Mouse (Mus musculus) hindbrain, embryonic 16.5 days (tissue): ENCODE measurements around the gene Padi2. TPM values are rescaled to one million over a fixed set of nuclear protein-coding genes. Genes with fewer than 3 reads are reported as not detected.

Source experiments
- ATAC-seq: fragments of 200-750 bp; cut with Nextera tagmentation; 2 replicates; pipeline ENCODE4 v1.8.0; 2017; ENCODE audit warnings: moderate TSS enrichment, moderate library complexity
- H3K27ac ChIP-seq: fragments of 300-500 bp; sonication (generic); 2 replicates; pipeline ENCODE4 v1.5.1; 2014; ENCODE audit warnings: low read depth, mild to moderate bottlenecking, control low read depth, low read length, moderate library complexity
- H3K27me3 ChIP-seq: fragments of 300-500 bp; sonication (generic); replicated peaks from 2 replicates; pipeline ENCODE4 v1.6.1; 2014; ENCODE audit warnings: low read length; ENCODE audit not compliant: control insufficient read depth, insufficient read depth
- H3K36me3 ChIP-seq: fragments of 300-500 bp; sonication (generic); 2 replicates; pipeline ENCODE4 v1.6.1; 2014; ENCODE audit warnings: mild to moderate bottlenecking, low read length, moderate library complexity, mixed read lengths; ENCODE audit not compliant: control insufficient read depth, insufficient read depth
- H3K4me1 ChIP-seq: fragments of 300-500 bp; sonication (generic); 2 replicates; pipeline ENCODE4 v1.6.1; 2014; ENCODE audit warnings: low read depth, low read length; ENCODE audit not compliant: control insufficient read depth, insufficient read depth
- H3K4me2 ChIP-seq: fragments of 300-500 bp; sonication (generic); 2 replicates; pipeline ENCODE4 v1.6.1; 2014; ENCODE audit warnings: mild to moderate bottlenecking, low read length, control low read depth, moderate library complexity
- H3K4me3 ChIP-seq: fragments of 300-500 bp; sonication (generic); 2 replicates; pipeline ENCODE4 v1.5.1; 2014; ENCODE audit warnings: mild to moderate bottlenecking, low read length, control low read depth, moderate library complexity
- H3K9ac ChIP-seq: fragments of 300-500 bp; sonication (generic); 2 replicates; pipeline ENCODE4 v1.6.1; 2014; ENCODE audit warnings: low read depth, mild to moderate bottlenecking, control low read depth, low read length, moderate library complexity
- H3K9me3 ChIP-seq: fragments of 300-500 bp; sonication (generic); 2 replicates; pipeline ENCODE4 v1.6.1; 2014; ENCODE audit warnings: mild to moderate bottlenecking, low read length, moderate library complexity; ENCODE audit not compliant: control insufficient read depth
- WGBS: fragments of 180-500 bp; shearing (Covaris S2); extraction: QIAGEN DNeasy Blood & Tissue Kit; methylation state at CpG from one replicate; pipeline ENCODE4 v1.1.7; 2014; 5-methylcytosine and 5-hydroxymethylcytosine counted together
- polyA plus RNA-seq: library from polyadenylated mRNA; unstranded; fragments of >200 nt; fragmentation: Nextera tagmentation; extraction: Ambion mirVana; gene quantifications from 2 replicates; pipeline ENCODE4 v1.2.1, GENCODE M21; 2015

Padi2 gene
- polyA plus RNA-seq, 1 experiment from 2014 or later: 2.4 TPM

- H3K4me1 ChIP-seq: peaks cover 18% of the 10 kb centered on the region
These were observed 61.4 kb downstream of the Padi2 start for GRCm38 (mm10) chr4:140967386-140968159.

GRCm38 (mm10) chr4:140971691-140972090 lies 65.5 kb downstream of the Padi2 start:
- H3K27ac ChIP-seq: no peak overlapping the region
- no peak for ATAC-seq
- no peaks in the 10 kb centered on the region for H3K9me3 ChIP-seq
- H3K4me1 ChIP-seq: no peaks in the 10 kb centered on the region
- no peak overlapping the region for H3K4me3 ChIP-seq
- WGBS: 80% methylated on average over 13 of the region's 13 CpGs
- peaks cover 38% of the 10 kb centered on the region for H3K36me3 ChIP-seq
- H3K9ac ChIP-seq: no peak overlapping the region
- H3K4me2 ChIP-seq: no peak overlapping the region
- no peaks in the 10 kb centered on the region for H3K27me3 ChIP-seq

More at GRCm38 (mm10) chr4:140967386-140968159, 61.4 kb downstream of the Padi2 start:
- WGBS: 88% methylated on average over 11 of the region's 11 CpGs
- Histone ChIP-seq H3K9me3 (no peaks in the 10 kb centered on the region), H3K9ac (no peak overlapping the region), H3K27me3 (no peaks in the 10 kb centered on the region), H3K36me3 (peaks cover 22% of the 10 kb centered on the region), H3K4me2 (no peak overlapping the region), H3K27ac (no peak overlapping the region), H3K4me3 (no peak overlapping the region)
- ATAC-seq: no peak

GRCm38 (mm10) chr4:140974408-140974807 lies 68.3 kb downstream of the Padi2 start:
- H3K9ac ChIP-seq: no peak overlapping the region
- no peak overlapping the region for H3K4me2 ChIP-seq
- H3K27ac ChIP-seq: no peak overlapping the region
- H3K4me3 ChIP-seq: no peak overlapping the region
- no peaks in the 10 kb centered on the region for H3K27me3 ChIP-seq
- H3K9me3 ChIP-seq: no peaks in the 10 kb centered on the region
- no peaks in the 10 kb centered on the region for H3K4me1 ChIP-seq
- H3K36me3 ChIP-seq: peaks cover 44% of the 10 kb centered on the region
- 94% methylated on average over 6 of the region's 6 CpGs for WGBS
- no peak for ATAC-seq

GRCm38 (mm10) chr4:140975356-140975755 lies 69.2 kb downstream of the Padi2 start:
- H3K4me3 ChIP-seq: no peak overlapping the region
- H3K4me1 ChIP-seq: no peaks in the 10 kb centered on the region
- H3K36me3 ChIP-seq: peaks cover 43% of the 10 kb centered on the region
- H3K9me3 ChIP-seq: no peaks in the 10 kb centered on the region
- ATAC-seq: no peak
- no peak overlapping the region for H3K4me2 ChIP-seq
- no peaks in the 10 kb centered on the region for H3K27me3 ChIP-seq
- no peak overlapping the region for H3K9ac ChIP-seq
- 96% methylated on average over 7 of the region's 7 CpGs for WGBS
- no peak overlapping the region for H3K27ac ChIP-seq

- Histone ChIP-seq H3K9ac (no peak overlapping the region), H3K27me3 (no peaks in the 10 kb centered on the region), H3K4me2 (no peak overlapping the region), H3K9me3 (no peaks in the 10 kb centered on the region), H3K36me3 (peaks cover 35% of the 10 kb centered on the region), H3K4me3 (no peak overlapping the region), H3K4me1 (no peaks in the 10 kb centered on the region), H3K27ac (no peak overlapping the region)
- no peak for ATAC-seq
- 87% methylated on average over 9 of the region's 10 CpGs for WGBS
These were observed 71.1 kb downstream of the Padi2 start for GRCm38 (mm10) chr4:140977278-140977677.

GRCm38 (mm10) chr4:140977886-140978692 lies 71.9 kb downstream of the Padi2 start:
- Histone ChIP-seq H3K9ac (no peak overlapping the region), H3K27me3 (no peaks in the 10 kb centered on the region), H3K27ac (no peak overlapping the region), H3K4me2 (no peak overlapping the region), H3K36me3 (peaks cover 28% of the 10 kb centered on the region), H3K9me3 (no peaks in the 10 kb centered on the region), H3K4me3 (no peak overlapping the region), H3K4me1 (no peaks in the 10 kb centered on the region)
- 94% methylated on average over 14 of the region's 14 CpGs for WGBS
- ATAC-seq: no peak

- no peak for ATAC-seq
- 88% methylated on average over 2 of the region's 2 CpGs for WGBS
- H3K4me1 ChIP-seq: peaks cover 3% of the 10 kb centered on the region
- H3K27ac ChIP-seq: no peak overlapping the region
- H3K9ac ChIP-seq: no peak overlapping the region
- H3K4me2 ChIP-seq: no peak overlapping the region
- H3K4me3 ChIP-seq: no peak overlapping the region
- H3K27me3 ChIP-seq: no peaks in the 10 kb centered on the region
- peaks cover 16% of the 10 kb centered on the region for H3K36me3 ChIP-seq
- no peaks in the 10 kb centered on the region for H3K9me3 ChIP-seq
These were observed 75.5 kb downstream of the Padi2 start for GRCm38 (mm10) chr4:140981605-140982004.

GRCm38 (mm10) chr4:140982808-140983207 lies 76.7 kb downstream of the Padi2 start:
- Histone ChIP-seq H3K36me3 (peaks cover 14% of the 10 kb centered on the region), H3K9me3 (no peaks in the 10 kb centered on the region), H3K4me1 (peaks cover 8% of the 10 kb centered on the region), H3K4me2 (no peak overlapping the region), H3K9ac (no peak overlapping the region), H3K27ac (0 out of 2 replicates have a peak overlapping the region, but pooled peaks have one; percentile 48), H3K27me3 (no peaks in the 10 kb centered on the region), H3K4me3 (no peak overlapping the region)
- no peak for ATAC-seq
- WGBS: 60% methylated on average over 4 of the region's 4 CpGs

- WGBS: 13% methylated on average over 9 of the region's 9 CpGs
- Histone ChIP-seq H3K4me2 (no peak overlapping the region), H3K9me3 (no peaks in the 10 kb centered on the region), H3K4me3 (no peak overlapping the region), H3K27me3 (no peaks in the 10 kb centered on the region), H3K27ac (peak overlapping the region; percentile 48; the same call in 1 of the 2 replicates), H3K36me3 (peaks cover 14% of the 10 kb centered on the region), H3K9ac (peak overlapping the region; percentile 43), H3K4me1 (peaks cover 14% of the 10 kb centered on the region)
- ATAC-seq: no peak
These were observed 77.3 kb downstream of the Padi2 start for GRCm38 (mm10) chr4:140983442-140983841.
